ENCODE assay signal across 12 mouse cellular contexts in the genomic region with DNA sequence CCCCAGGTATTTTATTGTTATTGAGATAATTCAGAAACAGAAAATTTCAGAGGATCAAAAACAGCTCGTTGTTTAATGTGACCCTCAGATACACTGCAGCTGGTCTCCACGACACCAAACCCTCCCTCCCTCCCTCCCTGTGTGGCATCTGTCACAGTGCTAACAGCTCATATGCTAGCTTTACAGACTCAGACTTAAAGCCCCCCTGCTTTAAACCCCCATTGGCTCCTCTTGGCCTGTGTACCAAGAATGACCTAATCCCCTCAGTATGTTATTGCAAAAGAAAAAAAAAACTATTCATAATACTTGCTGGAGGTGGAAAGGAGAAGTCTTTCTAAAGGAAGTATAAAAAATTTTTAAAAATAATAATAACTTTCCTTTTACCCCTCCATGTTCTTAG. TPM values are rescaled to one million over a fixed set of nuclear protein-coding genes. Genes with fewer than 3 reads are reported as not detected.
A peak's percentile ranks its signal among the peaks of the same experiment; 100 is the strongest.
DNase-seq lines count a peak whose midpoint lies in the region; ATAC-seq and TF ChIP-seq lines count a peak whose summit lies in the region.
"Had no signal": no experiment of that assay in that cellular context is flagged by ENCODE, and none has a peak within 500 bp of the region (broad histone marks: within the 10 kb centered on the region; RNA-seq: fewer than 3 reads in every experiment).

No protein-coding gene starts in this region.

- TF ChIP-seq EP300 in lung, postnatal 0 days (IDR thresholded peaks at IDR 0.05), result no peak

- no peak overlapping the region for H3K9ac ChIP-seq in heart, embryonic 13.5 days
- H3K9ac ChIP-seq in lung, postnatal 0 days (replicated peaks; ENCODE audit: low read depth), result no peak overlapping the region
- no peak overlapping the region for H3K9ac ChIP-seq in forebrain, embryonic 13.5 days

- no peaks in the 10 kb centered on the region for H3K27me3 ChIP-seq in heart, embryonic 13.5 days (replicated peaks)
- no peaks in the 10 kb centered on the region for H3K27me3 ChIP-seq in lung, postnatal 0 days (replicated peaks; ENCODE audit: insufficient read depth, low read length)
- H3K27me3 ChIP-seq in forebrain, embryonic 13.5 days, result no peaks in the 10 kb centered on the region

- no peak for TF ChIP-seq CTCF in lung, postnatal 0 days (IDR thresholded peaks at IDR 0.05)

- no peak overlapping the region for H3K4me3 ChIP-seq in heart, embryonic 13.5 days
- H3K4me3 ChIP-seq in lung, postnatal 0 days (ENCODE audit: low read depth, low read length), result no peak overlapping the region
- H3K4me3 ChIP-seq in forebrain, embryonic 13.5 days, result no peak overlapping the region
- H3K4me3 ChIP-seq: layer of hippocampus, adult 2 months had no signal

- no peaks in the 10 kb centered on the region for H3K36me3 ChIP-seq in heart, embryonic 13.5 days
- H3K36me3 ChIP-seq in lung, postnatal 0 days (ENCODE audit: insufficient read depth, low read length), result no peaks in the 10 kb centered on the region
- no peaks in the 10 kb centered on the region for H3K36me3 ChIP-seq in forebrain, embryonic 13.5 days (ENCODE audit: poor library complexity, severe bottlenecking)

- no peaks in the 10 kb centered on the region for H3K9me3 ChIP-seq in heart, embryonic 13.5 days
- H3K9me3 ChIP-seq in lung, postnatal 0 days (ENCODE audit: low read length), result no peaks in the 10 kb centered on the region
- H3K9me3 ChIP-seq in forebrain, embryonic 13.5 days (replicated peaks), result no peaks in the 10 kb centered on the region

- ATAC-seq in heart, embryonic 13.5 days (ENCODE audit: extremely low read depth, insufficient number of reproducible peaks, low FRiP score, low TSS enrichment), result no peak
- ATAC-seq in lung, postnatal 0 days, result peak; percentile 43; the same call in 1 of the 2 replicates
- ATAC-seq in forebrain, embryonic 13.5 days, result peak; percentile 80

- intact Hi-C loops in heart, postnatal 25 days (cut with DNase I), result no loop called here

- H3K27ac ChIP-seq in heart, embryonic 13.5 days (replicated peaks), result peak overlapping the region; percentile 85
- H3K27ac ChIP-seq in lung, postnatal 0 days (ENCODE audit: low read length), result no peak overlapping the region
- peak overlapping the region; percentile 94; the same call in 1 of the 2 replicates for H3K27ac ChIP-seq in forebrain, embryonic 13.5 days
- H3K27ac ChIP-seq: layer of hippocampus, adult 2 months had no signal

- peak overlapping the region; percentile 76; the same call in 1 of the 2 replicates for H3K4me2 ChIP-seq in heart, embryonic 13.5 days
- H3K4me2 ChIP-seq in lung, postnatal 0 days (replicated peaks; ENCODE audit: low read depth, low read length), result no peak overlapping the region
- no peak overlapping the region for H3K4me2 ChIP-seq in forebrain, embryonic 13.5 days

- H3K4me1 ChIP-seq in heart, embryonic 13.5 days, result peaks cover 19% of the 10 kb centered on the region
- H3K4me1 ChIP-seq in lung, postnatal 0 days (ENCODE audit: insufficient read depth, low read depth, low read length), result no peaks in the 10 kb centered on the region
- H3K4me1 ChIP-seq in forebrain, embryonic 13.5 days, result peaks cover 19% of the 10 kb centered on the region; the same call in 1 of the 2 replicates

- 39% methylated on average over 2 of the region's 2 CpGs for WGBS in heart, embryonic 13.5 days
- 32% methylated on average over 2 of the region's 2 CpGs for WGBS in lung, postnatal 0 days
- 17% methylated on average over 2 of the region's 2 CpGs for WGBS in forebrain, embryonic 13.5 days

- no peak for DNase-seq in heart, postnatal 25 days (ENCODE audit: low spot score)
- DNase-seq in lung, postnatal 0 days (ENCODE audit: low spot score), result peak; percentile 57
- no peak for DNase-seq in lung, postnatal 4 days
- peak; percentile 61 for DNase-seq in mesoderm, embryonic 11.5 days (ENCODE audit: low read depth, low spot score)
- DNase-seq in urinary bladder, postnatal 4 days (ENCODE audit: low spot score in 2 of 2), result no peak
- DNase-seq in layer of hippocampus, postnatal 25 days (ENCODE audit: extremely low spot score in 1 of 2, low spot score in 1 of 2), result no peak
- DNase-seq: adrenal gland, postnatal 36 days; cerebellum, adult 9-11 months; thymus, postnatal 4 days had no signal

RNA-seq across cellular contexts. Expression of a gene that starts 46.5 kb away (rescaled TPM):
- polyA plus RNA-seq in heart, embryonic 13.5 days (2015; fragmentation: Nextera tagmentation; extraction: Ambion mirVana), result 8.4 and 9.4 TPM in 2 replicates
- total RNA-seq in heart, postnatal 25 days (2021), result 1 to 10 TPM; 3.4 to 7.0 TPM
- polyA plus RNA-seq in lung, postnatal 0 days (2015; fragmentation: Nextera tagmentation; extraction: Ambion mirVana), result 11.9 and 12.5 TPM in 2 replicates
- polyA plus RNA-seq in forebrain, embryonic 13.5 days (2015; fragmentation: Nextera tagmentation; extraction: Ambion mirVana), result 26.3 and 32.4 TPM in 2 replicates
- 10 to 100 TPM; 27.2 to 30.0 TPM for total RNA-seq in layer of hippocampus, postnatal 25 days (2021)

Comparison
In these comparisons a context has a peak if more than half of its experiments do, and no peak if none do; other contexts are left out.
1. DNase-seq: peak in lung, postnatal 0 days (single experiment) and mesoderm, embryonic 11.5 days (single experiment); none in heart, postnatal 25 days (single experiment), lung, postnatal 4 days (0 of 2), urinary bladder, postnatal 4 days (0 of 2) and layer of hippocampus, postnatal 25 days (0 of 2).